Mouse (Mus musculus): ENCODE measurements at regions not wholly inside any gene's neighbourhood (a gene's known extent, or its start where the extent isn't known, plus 50 kb on each side); places are given as distances from the start of the nearest gene placed in this dataset.
"Not testable (repeated sequence)": the region's sequence is repeated elsewhere in the genome, so short reads cannot be mapped to it uniquely, and the experiment has no call there.

GRCm38 (mm10) chr3:22681999-22682648 lies 605.7 kb downstream of the Tbl1xr1 start:
- no peak for DNase-seq

- peak; percentile 16 for DNase-seq
Observed at GRCm38 (mm10) chr3:22699317-22699716, 622.9 kb downstream of the Tbl1xr1 start.

GRCm38 (mm10) chr3:22701486-22701885 lies 625.0 kb downstream of the Tbl1xr1 start:
- DNase-seq, result not testable (repeated sequence)

GRCm38 (mm10) chr3:22705673-22706072 lies 629.2 kb downstream of the Tbl1xr1 start:
- no peak for DNase-seq

GRCm38 (mm10) chr3:22745026-22745425 lies 668.6 kb downstream of the Tbl1xr1 start:
- DNase-seq, result no peak

All from kidney, adult 11 months (tissue).